Mouse (Mus musculus) spleen, adult 18-20 months (tissue): Measurements from ENCODE around the gene Sec24c.
A peak's percentile ranks its signal among the peaks of the same experiment; 100 is the strongest.
"Not testable (repeated sequence)": the region's sequence is repeated elsewhere in the genome, so short reads cannot be mapped to it uniquely, and the experiment has no call there.

Experiments used
- DNase-seq, 2 experiments: peaks; one replicate each; pipeline ENCODE4 v3.0.0; 2022; ENCODE audit warnings: mixed read lengths in 2 of 2

Sec24c gene

DNA sequence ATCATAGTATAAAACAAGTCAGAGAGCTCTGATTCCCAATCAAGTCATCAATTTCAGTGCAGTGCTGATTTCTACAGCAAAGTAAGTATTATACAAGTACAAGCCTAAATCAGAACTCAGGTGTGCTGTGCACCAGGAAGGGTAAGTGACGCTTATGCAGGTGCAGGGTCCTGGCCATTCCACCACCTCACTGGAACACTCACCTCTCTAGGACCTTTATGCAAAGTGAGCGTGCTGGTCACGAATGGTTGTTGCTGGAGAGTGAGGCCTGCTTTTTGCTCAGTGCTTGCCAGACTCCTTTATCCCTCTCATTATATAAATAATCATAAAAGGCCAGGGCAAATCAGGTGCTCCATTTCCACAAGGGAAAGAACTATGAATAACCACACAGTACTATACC lies 26.3 kb downstream of the Sec24c start:
- no peak for DNase-seq

DNA sequence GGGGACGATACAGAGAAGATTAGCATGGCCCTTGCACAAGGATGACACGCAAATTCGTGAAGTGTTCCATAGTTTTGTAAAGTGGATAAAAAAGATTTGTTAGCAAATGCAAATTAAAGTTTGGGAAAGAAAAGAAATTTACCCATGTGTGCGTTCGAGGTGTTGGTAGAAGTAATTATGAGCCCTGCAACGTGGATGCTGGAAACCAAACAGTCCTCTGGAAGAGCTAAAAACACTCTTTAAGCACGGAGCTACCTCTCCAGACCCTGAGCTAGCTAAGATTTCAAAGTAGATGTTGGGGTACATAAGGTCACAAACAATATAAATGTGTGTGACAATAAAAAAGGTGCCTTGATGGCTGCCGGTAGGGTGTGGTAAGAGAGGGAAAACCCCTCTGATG lies 27.4 kb downstream of the Sec24c start:
- DNase-seq, result no peak

DNA sequence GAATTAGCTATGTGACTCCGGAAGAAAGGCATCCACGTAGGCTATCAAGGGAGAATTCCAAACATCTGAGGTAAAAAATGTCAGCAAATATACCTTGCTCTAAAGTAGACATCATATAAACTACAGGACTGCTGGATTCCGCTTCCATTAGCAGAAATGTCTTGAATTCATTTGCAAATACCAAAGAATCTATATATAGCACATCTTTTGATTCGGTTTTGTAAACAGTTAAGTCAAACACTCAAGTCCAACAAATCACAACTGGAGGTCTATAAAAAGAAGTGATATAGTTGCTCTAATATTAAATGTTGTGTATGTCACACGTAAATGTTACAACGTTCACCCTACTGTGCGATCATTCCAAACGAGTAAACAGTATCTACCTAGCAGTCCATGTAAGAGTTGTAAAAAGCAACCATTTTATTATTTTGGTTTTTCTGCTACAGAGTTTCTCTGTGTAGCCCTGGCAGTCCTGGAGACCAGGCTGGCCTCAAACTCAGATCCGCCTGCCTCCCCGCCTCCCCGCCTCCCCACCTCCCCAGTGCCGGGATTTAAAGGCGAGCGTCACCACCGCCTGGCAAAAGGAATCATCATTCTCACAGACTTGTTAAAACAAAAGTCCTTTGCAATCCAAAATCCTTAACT lies 28.1 kb downstream of the Sec24c start:
- no peak for DNase-seq

DNA sequence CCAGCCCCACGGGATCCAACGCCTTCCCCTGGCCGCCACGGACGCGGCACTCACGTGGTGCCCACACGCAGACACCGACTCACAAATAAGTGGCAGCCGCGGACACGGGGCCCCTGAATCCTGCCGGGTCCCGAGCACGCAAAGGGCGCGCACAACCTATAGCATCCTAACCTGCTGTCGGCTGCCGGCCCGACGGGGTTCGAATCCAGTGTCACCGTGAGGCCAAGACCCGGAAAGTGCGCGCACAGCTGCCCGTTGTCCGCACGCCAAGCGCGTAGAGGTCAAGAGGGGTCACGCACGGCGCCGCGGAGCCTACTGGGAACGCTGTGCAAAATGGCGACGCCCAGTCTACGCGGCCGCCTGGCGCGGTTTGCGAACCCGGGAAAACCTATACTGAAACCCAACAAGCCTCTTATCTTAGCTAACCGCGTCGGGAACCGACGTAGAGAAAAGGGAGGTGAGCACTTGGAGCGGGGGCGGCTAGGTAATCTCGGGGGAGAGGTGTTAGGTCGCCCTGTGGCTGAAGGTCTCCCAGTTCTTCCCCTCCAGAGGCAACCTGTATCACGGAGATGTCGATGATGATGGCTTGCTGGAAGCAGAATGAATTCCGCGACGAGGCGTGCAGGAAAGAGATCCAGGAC lies 28.8 kb downstream of the Sec24c start, which contains the start of gene Chchd1:
TSS of gene Chchd1 (plus strand) at position 266 of the 641 bp plus-strand sequence.
- DNase-seq, result peak; percentile 74 to 87

GRCm38 (mm10) chr14:20703461-20703860 lies 29.4 kb downstream of the Sec24c start:
- DNase-seq, result not testable (repeated sequence)

GRCm38 (mm10) chr14:20707201-20708190 lies 33.4 kb downstream of the Sec24c start, which contains the start of gene Zswim8:
Gene Zswim8, plus strand, starts transcription at chr14:20707552.
- peak; percentile 77 to 82 for DNase-seq

DNA sequence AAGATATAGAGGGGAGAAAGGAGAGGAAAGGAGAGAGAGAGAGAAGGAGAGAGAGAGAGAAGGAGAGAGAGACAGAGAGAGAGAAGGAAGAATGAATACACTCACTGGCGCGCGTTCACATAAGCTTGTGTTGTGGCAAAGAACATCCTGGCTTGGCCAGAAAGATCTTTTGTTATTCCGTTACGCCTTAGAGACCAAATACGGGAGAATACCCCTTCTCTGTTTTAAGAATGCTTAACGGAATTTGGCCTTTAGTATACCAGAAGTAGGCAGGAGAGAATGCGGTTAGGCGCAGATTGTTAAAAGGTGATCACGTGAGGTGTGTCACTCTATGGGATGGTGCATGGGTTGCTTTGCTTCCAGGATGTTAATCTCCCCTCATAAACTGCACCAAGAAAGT lies 34.1 kb downstream of the Sec24c start:
- no peak for DNase-seq

DNA sequence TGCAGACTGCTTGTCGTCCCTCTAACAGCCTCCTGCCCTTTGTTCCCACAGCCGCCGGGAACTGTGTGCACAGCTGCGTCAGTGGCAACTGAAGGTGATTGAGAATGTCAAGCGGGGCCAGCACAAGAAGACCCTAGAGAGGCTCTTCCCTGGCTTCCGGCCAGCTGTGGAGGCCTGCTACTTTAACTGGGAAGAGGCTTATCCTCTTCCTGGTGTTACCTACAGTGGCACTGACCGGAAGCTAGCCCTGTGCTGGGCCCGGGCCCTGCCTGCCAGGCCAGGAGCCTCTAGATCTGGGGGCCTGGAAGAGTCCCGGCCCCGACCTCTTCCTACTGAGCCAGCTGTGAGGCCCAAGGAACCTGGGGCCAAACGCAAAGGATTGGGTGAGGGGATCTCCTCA lies 39.7 kb downstream of the Sec24c start:
- DNase-seq, result no peak

GRCm38 (mm10) chr14:20718443-20718842 lies 44.3 kb downstream of the Sec24c start:
- no peak for DNase-seq

DNA sequence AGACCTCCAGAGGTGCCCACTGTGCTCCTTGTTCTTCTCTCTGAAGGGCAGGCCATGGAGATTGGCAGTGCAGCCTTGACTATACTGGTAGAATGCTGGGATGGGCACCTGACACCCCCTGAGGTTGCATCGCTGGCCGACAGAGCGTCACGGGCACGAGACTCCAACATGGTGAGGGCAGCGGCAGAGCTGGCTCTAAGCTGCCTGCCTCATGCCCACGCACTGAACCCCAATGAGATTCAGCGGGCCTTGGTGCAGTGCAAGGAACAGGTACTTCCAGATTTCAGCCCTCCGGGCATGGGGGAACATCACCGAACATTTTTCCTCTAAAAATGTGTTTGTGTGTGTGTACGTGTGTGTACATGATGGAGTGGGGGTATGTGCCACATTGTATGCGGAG lies 45.7 kb downstream of the Sec24c start:
- no peak for DNase-seq

DNA sequence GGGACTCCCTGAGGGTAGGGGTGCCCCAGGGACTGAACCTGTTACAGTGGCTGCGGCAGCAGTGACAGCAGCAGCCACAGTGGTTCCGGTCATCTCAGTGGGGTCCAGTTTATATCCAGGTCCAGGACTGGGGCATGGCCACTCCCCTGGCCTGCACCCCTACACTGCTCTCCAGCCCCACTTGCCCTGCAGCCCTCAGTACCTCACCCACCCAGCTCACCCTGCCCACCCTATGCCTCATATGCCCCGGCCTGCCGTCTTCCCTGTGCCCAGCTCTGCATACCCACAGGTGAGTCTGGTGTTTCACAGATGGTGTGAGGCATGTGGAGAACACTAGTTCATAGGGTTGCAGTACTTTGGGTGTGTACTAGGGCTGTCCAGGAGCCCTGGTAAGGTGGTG lies 47.3 kb downstream of the Sec24c start:
- no peak for DNase-seq

DNA sequence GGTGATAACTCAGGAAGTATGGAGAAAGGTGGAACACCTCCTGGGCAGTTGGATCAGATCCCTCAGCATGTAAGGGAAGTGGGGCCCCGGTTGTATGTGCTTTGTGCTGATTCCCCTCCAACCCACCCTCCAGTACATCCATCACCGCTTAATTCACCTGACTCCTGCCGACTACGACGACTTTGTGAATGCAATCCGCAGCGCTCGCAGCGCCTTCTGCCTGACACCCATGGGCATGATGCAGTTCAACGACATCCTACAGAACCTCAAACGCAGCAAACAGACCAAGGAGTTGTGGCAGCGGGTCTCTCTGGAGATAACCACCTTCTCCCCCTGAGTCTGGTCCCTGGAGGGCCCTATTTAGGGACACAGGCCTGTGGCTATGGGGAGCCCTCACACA lies 48.9 kb downstream of the Sec24c start:
- no peak for DNase-seq

- DNase-seq, result peak in 1 of 2 experiments; percentile 48
Observed at GRCm38 (mm10) chr14:20724043-20724442, 49.9 kb downstream of the Sec24c start.

GRCm38 (mm10) chr14:20725660-20726339 lies 51.7 kb downstream of the Sec24c start:
- DNase-seq, result no peak

DNA sequence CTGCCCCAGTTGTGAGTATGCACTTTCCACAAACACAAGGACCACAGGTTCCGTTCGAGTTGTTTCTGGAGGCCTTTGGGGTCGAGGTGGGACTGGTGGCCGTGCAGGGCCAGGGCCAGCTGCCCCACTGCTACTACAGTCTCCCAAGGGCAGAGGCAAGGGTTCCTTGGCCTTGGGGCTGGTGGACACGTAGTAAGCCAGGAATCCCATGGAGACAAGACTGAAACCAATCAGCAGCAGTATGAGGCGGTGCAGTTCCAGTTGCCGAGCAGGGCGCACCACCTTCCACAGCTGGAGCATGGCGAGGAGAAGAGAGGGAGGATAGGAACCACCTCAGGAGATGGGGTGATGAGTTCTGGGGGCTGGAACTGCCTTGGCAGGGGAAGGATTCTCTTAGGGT lies 55.8 kb downstream of the Sec24c start:
- DNase-seq, result no peak

GRCm38 (mm10) chr14:20730853-20731602 lies 56.9 kb downstream of the Sec24c start:
- DNase-seq, result no peak

DNA sequence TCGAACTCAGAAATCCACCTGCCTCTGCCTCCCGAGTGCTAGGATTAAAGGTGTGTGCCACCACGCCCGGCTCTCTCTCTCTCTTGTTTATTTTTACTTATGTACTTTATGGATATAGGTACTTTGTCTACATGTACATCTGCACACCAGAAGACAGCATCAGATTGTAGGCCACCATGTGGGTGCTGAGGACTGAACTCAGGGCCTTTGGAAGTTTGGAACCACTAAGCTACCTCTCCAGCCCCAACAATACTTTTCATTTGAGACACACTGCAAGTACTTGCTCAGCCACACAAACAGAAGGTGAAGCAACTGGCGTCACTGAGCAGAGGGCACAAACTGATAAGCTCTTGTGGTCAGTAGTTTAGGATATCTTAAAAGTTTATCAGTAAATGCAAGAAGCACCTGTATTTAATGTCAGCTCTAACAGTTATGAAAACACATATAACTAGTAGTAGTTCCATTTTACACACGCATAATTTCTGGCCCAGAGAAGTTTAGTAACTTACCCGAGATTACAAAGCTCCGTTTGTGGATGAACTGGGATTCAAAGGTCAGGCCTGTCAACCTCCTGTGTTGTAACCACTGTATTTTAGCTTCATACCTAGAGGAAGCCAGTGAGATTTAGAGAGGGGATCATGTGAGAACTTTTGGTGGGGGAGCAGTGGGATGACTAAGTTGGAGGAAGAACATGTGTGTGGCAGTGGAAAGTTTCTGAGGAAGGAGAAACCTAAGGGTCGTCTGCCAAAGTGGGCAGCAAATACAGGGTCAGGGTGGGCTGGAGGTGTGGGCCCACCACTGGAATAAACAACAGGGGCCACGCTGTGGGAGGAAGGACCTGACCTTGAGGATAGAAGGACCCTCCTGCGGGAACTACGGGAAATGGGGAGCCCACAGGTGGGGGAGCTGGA lies 59.2 kb downstream of the Sec24c start:
- no peak for DNase-seq

DNA sequence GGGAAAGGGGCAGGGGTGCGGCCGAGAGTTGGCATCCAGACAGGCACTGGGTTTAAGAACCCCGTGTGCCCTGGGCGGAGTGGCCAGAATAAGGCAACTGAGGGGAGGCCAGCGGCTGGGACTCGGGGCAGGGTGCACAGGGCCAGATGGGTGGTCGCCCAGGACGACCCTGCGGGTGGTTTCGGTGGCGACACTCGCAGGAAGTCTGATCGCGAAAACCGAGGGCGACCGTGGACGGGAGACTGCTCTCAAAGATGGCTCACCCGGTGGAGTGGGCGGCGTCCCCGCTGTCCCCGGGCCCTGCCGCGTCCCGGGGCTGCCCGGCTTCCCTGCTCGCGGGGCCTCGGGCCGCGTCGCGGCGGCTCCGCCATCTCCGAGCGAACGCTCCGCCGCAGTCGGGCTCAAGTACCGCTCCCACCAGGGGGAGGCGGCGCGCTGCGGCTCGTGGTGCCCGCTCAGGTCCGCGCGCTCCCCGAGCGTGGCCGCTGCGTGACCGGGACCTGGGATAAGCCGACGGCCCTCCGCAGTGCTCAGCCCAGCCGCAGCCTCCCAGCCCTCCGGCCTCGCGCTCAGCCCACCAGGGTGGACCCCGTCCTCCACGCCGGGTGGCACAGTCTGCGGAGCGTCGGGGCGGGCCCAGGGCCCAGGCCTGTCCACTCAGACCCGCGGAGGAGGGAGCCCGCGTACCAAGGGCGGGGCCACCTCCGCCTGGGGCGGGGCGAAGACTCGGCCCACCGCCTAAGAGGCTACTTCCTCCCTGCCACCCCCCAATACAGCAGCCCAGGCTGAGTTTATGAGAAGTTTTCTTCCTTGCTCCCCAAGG lies 60.1 kb downstream of the Sec24c start, which contains the start of gene Ndst2:
TSS of gene Ndst2 (minus strand) at position 611 of the 823 bp plus-strand sequence.
- DNase-seq, result peak; percentile 84 to 87

GRCm38 (mm10) chr14:20735052-20735451 lies 60.9 kb downstream of the Sec24c start:
- DNase-seq, result no peak

GRCm38 (mm10) chr14:20735892-20736390 lies 61.8 kb downstream of the Sec24c start:
- no peak for DNase-seq
